Mouse (Mus musculus) splenic B cell, adult 2 months (primary cell): ENCODE data around the gene Grxcr1.

Source experiments
- DNase-seq: peaks from one replicate; pipeline ENCODE4 v3.0.0-alpha.2; 2011; ENCODE audit warnings: low read depth, low spot score
- H3K27me3 ChIP-seq: 2 replicates; pipeline ENCODE4 v1.6.1; 2012; ENCODE audit warnings: mild to moderate bottlenecking, low read length, moderate library complexity, mixed read lengths; ENCODE audit not compliant: control insufficient read depth, poor library complexity, insufficient read depth, severe bottlenecking
- H3K36me3 ChIP-seq: 2 replicates; pipeline ENCODE4 v1.6.1; 2012; ENCODE audit warnings: mild to moderate bottlenecking, low read length, moderate library complexity, mixed read lengths; ENCODE audit not compliant: control insufficient read depth, poor library complexity, insufficient read depth, severe bottlenecking

Gene Grxcr1

DNA sequence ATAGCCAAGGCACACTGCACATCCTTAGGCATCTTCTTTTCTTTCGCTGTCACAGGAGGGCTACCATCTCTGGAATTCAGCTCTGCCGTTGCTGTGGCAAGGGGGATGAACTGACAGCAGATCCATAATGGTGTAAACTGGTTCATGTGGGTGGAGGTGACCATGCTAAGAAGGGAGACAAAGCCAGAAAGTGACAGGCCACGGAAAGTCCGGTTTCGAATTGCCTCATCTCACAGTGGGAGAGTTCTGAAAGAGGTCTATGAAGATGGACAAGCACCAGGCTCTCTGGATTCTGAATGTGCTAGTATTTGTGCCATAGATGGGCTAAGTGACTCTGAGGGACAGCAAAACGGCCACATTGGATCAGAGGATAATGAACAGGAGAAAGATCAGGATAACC is at the start of gene Grxcr1:
Gene Grxcr1, plus strand, starts transcription at position 92 of the 400 bp plus-strand sequence.
- Histone ChIP-seq H3K27me3 (no peaks in the 10 kb centered on the region), H3K36me3 (no peaks in the 10 kb centered on the region)
- DNase-seq = no peak

DNA sequence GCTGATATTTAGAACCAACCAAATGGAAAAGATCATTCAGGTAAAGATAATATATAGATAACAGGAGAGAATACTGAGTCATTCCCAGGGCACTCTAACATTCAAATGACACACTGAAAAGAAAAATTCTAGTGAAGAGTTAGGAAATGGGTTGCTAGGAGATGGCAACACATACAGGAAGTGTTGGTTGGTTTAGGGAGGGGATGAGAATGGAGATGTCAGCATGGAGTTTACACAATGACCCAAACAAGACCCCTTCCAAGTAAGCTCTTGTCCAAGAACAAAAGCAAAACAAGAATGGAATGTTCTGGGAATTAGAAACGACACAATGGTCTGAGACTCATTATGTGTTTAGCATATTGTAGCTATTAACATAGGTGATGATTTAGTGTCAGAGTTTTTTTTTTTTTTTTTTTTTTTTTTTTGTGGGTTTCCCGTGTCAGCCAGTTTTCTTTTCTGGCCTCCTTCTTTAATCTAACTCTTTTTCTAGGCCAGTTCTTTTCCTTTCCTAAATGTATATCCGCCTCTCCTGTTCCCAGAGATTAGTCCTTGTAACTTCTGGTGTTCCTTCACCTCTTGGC is 49.6 kb upstream of the Grxcr1 start:
- Histone ChIP-seq H3K27me3 (no peaks in the 10 kb centered on the region), H3K36me3 (no peaks in the 10 kb centered on the region)
- no peak for DNase-seq

DNA sequence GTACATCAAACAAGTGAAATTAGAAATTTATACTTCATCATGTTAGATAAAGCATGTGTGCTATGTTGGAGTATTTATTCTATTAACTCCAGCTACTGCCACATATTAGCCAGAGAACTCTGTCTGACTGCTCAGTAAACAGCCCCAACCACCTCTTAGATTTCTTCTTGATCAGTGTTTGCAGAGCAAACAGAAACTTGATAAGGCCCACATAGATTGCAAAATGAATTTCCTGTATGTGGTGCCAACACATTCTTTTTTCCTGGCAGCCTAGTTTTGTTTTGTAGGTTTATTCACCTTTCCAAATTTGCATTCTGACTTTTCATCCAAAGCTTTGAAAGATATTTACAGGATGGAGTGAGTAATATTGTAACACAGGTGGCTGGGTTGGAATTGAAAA is 41.2 kb upstream of the Grxcr1 start:
- Histone ChIP-seq H3K36me3 (no peaks in the 10 kb centered on the region), H3K27me3 (no peaks in the 10 kb centered on the region)
- DNase-seq = no peak

DNA sequence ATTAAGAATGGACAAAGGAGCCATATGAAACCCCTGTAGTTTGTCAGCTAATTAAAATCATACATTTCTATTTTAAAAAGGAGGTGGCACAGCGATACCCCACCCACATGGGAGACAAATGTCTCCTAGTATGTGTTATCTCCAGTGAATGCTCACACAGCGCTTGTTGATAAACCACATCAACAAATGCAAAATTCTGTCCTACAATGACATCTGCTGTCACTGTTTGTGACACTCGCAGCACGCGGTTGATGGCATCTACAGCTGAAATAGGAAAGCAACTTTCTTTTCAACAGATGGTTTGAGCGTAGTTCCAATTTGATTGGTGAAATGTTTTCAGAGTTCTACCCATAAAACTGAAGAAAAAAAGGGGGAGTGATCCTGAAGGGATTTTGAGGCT is 29.0 kb upstream of the Grxcr1 start:
- Histone ChIP-seq H3K36me3 (no peaks in the 10 kb centered on the region), H3K27me3 (no peaks in the 10 kb centered on the region)
- DNase-seq = no peak

DNA sequence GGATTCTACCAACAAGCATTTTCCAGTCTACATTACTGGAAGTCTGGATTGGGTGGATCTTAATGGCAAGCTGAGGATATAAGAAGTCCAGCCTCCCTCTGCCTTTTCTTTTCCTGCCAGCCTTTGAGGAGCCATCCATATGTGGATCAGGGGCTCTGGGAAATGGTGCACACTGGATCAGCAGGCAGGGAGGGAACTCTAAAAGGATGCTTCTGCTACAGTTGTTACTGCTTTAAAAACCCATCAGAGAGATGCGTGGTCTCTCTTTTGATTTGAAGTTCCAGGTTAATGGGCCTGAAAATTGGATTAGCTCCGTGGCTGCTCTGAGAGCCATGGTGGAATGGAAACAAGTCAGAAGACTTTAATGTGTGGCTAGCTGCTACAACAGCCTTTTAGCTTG is 27.7 kb upstream of the Grxcr1 start:
- DNase-seq = no peak
- Histone ChIP-seq H3K27me3 (no peaks in the 10 kb centered on the region), H3K36me3 (no peaks in the 10 kb centered on the region)

DNA sequence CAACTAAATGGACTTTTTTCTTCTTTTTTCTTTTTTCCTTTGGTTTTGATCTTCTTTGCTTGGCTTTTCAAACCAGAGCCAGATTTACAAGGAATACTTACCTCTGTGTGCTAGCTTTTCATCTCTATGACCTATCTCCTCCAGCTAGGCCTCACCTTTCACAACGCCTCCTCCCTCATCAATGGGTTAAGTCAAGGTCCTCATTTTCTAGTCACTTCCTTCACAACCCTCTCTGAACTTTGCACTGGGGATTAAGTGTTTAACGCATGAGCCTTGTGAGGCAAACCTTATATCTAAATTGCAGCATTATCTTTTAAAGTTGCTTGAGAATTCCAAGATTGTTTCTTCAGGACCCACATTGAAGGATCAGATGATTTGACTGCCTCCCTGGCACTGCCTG is 27.2 kb upstream of the Grxcr1 start:
- DNase-seq = no peak
- H3K27me3 ChIP-seq = no peaks in the 10 kb centered on the region
- no peaks in the 10 kb centered on the region for H3K36me3 ChIP-seq

DNA sequence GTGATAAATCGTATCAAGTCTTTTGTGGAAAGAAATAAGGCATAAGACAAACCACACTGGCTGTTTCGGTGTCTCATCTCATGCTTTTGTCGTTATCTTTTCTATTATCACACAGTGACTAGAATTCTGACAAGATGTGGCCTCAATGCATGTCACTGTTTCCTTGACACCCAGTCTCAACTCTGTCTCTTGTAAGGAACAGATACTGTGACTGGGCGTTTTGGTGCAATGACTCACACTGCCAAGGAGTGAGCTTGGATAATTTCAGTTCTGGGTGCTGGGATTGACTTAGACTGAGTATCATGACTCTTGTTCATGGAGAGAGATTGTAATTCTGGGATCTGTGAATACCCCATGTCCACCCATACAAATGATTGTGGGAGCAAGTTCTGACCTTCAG is 24.6 kb upstream of the Grxcr1 start:
- Histone ChIP-seq H3K36me3 (no peaks in the 10 kb centered on the region), H3K27me3 (no peaks in the 10 kb centered on the region)
- no peak for DNase-seq

DNA sequence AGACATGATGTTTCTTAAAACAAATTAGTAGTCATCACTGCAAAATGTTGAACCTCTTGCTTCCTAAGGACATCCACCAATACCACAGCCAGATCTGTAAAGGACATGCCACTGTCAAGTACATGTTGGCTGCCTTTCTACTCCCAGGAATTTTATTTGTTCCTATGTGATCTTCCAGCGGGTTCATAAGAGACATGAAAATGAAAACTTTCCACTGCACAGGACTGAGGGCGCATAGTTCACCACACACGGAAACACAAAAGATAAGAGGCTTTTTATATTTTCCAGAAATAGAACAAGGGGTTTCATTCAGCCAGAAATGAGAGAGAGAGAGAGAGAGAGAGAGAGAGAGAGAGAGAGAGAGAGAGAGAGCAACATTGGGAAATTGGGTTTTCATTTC is 20.1 kb upstream of the Grxcr1 start:
- no peak for DNase-seq
- Histone ChIP-seq H3K27me3 (no peaks in the 10 kb centered on the region), H3K36me3 (no peaks in the 10 kb centered on the region)

DNA sequence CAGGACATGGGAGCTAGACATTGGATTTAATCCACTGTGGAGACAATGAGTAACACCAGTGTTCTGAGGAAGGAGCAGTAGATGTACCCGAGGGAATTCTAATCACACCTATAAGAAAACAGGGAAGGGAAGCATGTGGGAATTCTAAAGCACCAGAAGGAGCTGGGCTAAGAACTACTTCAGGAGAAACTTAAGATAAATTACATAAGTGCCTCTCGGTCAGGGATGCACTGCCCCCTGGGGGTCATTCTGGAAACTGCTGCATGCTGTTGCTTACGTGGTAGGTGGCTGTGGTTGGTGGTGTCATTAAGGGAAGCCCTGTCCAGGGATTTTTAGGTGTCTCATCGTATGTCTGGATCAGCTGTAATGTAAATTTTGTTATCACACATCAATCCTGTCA is 19.0 kb upstream of the Grxcr1 start:
- Histone ChIP-seq H3K36me3 (no peaks in the 10 kb centered on the region), H3K27me3 (no peaks in the 10 kb centered on the region)
- DNase-seq = peak; percentile 87

DNA sequence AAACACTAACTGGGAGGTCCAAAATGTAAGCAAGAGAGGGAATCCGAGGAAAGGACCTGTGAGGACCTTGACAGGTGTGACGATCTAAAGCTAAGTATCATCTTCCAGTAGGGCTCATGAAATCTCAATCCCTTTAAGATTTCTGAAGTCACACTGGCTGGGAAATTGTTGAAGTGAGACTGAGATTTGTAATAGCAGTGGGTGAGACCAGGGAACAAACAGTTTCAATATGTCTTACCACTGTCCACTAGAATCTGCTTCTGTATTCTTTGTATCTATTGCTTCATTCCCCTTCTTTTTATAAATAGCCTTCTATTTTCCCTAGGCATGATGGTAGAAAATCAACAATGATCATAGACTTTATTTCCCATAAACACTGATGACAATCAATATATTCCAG is 10.8 kb upstream of the Grxcr1 start:
- H3K27me3 ChIP-seq = no peaks in the 10 kb centered on the region
- H3K36me3 ChIP-seq = no peaks in the 10 kb centered on the region
- DNase-seq = no peak

DNA sequence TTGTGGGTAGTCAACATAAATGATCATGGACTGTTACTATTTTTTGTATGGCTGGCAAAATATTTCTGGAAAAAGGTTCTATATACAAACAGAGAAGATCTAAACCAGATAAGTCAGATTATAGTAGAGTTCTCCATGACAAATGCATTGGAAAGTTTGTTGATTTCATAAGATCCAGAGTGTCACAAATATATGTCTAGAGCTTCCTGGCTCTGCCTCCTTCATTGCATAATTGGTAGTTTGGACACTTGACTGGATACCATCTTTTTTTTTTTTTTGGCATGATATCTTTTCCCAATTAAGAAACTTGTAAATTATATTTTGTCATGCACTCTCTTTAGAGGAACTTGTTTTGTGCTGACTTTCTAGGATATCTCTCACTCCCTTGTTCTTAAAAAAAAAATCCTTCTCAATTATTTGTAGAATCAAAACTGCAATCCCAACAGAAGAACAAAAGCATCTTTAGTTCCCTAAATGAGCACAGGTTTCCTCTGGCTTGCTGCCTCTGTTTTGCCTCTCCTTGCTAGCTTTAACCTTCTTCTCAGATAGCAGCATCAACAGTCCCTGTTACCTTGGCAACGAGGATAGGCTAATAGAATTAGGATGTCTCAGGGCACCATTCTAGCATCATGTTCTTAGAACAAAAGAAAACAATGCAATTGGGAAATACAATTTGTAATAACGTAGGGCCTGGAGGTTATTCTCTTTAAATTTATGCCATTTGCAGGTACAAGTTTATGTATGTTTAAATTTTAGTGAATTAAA is 4.8 kb upstream of the Grxcr1 start:
- Histone ChIP-seq H3K36me3 (no peaks in the 10 kb centered on the region), H3K27me3 (no peaks in the 10 kb centered on the region)
- no peak for DNase-seq

DNA sequence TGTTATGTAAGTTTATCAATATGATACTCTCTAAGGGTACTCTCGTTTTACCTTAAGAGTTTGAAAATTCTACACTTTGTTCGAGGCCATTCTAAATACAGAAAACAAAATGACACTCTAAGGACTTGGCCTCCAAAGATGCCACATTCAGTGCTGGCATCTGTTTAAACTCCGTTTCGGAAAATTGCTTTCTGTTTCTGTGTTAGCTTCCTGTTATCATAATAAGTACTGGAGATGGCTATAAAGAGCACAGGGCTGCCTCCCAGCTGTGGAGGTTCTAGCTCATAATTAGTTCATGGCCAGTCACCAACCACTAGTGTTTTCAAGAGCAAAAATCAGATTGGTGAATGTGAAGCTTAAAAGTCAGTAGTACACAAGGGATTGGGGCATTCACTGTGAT is 4.2 kb upstream of the Grxcr1 start:
- no peak for DNase-seq
- Histone ChIP-seq H3K36me3 (no peaks in the 10 kb centered on the region), H3K27me3 (no peaks in the 10 kb centered on the region)

DNA sequence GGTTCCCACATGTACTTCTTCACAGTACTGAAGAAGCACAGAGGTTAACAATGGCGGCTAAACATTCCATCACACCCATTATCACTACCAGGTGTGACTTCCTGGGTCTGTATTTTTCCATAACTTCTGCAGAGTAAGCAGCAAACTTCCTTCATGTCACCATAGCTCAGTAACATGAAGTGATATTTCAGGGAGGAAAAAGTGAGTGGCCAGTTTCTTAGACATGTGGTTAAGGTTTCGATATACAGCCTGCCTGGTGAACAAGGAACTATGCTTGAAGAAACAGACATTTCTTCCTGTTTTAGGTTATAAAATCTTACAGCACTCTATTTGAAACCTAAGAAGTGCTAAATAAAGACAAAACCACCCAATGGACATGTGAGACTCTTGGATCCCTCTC is 1.7 kb downstream of the Grxcr1 start:
- no peaks in the 10 kb centered on the region for H3K27me3 ChIP-seq
- no peaks in the 10 kb centered on the region for H3K36me3 ChIP-seq
- DNase-seq = peak; percentile 75

DNA sequence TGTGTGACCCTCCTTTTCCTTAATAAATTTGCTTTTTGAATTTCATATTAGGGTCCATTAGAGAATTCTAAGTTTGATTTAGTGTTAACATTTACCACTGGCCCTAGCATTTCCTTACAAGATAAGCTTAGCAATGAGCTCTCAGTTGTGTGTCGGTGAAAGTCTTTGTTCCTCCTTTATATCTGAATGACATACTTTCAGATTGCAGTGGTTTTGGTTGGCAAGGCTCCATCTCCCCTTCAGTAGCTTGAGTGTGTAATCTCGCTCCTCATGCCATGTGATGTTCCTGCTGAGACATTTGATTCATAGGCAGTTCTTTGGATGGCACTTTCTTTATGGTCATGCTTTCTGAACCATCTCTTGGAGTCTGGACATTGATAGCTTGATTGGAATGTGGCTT is 7.4 kb downstream of the Grxcr1 start:
- DNase-seq = peak; percentile 12
- no peaks in the 10 kb centered on the region for H3K36me3 ChIP-seq
- no peaks in the 10 kb centered on the region for H3K27me3 ChIP-seq

DNA sequence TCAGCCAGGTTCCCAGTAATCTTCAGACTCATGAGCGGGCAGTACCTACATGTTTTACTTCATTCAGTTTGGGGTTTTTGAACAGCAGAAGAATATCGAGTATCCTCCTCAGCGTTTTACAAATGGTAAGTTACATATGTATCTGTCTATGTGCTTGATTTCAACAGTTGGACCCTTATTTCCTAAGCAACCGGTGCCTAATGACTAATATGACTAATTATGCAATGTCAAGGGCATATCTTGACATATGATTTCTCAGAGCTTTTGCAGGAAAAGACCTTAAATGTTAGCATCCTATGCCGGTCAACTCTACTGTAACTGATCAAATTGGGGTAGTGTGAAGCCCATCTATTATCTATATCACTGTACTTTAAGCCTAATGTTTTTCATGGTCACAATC is 11.7 kb downstream of the Grxcr1 start:
- DNase-seq = no peak
- H3K36me3 ChIP-seq = no peaks in the 10 kb centered on the region
- no peaks in the 10 kb centered on the region for H3K27me3 ChIP-seq

DNA sequence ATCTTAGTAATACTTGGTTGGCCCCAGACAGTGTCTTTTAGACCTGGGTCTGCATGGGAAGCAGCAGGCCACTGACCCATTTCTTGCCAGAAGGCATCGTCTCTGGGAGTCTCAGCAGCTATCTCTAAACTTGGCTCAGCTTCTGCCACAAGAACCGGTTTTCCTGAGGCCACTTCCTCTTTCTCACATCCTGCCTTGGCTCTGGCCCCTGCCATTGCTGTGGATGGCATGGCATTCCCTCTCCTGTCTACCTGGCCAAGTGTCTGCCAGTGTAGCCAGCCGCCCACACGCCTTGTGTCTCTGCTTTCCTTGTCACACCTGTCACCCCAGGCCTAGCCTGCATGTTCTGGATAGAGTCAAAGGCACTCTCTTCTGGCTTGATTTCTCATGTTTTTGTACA is 17.1 kb downstream of the Grxcr1 start:
- H3K36me3 ChIP-seq = no peaks in the 10 kb centered on the region
- peak; percentile 20 for DNase-seq
- H3K27me3 ChIP-seq = no peaks in the 10 kb centered on the region
